In genomic region chrX:50537122-50537784, GRCm38 (mm10) we compare ENCODE assay signal across 8 mouse cellular contexts.
DNase-seq lines count a peak whose midpoint lies in the region; ATAC-seq and TF ChIP-seq lines count a peak whose summit lies in the region.

No protein-coding gene starts in this region.

- H3K4me3 ChIP-seq in ES-E14 (ENCODE audit: insufficient read depth in 1 of 2, low read depth in 1 of 2, low read length in 2 of 2, poor library complexity in 1 of 2, severe bottlenecking in 1 of 2) = peak overlapping the region; percentile 43 to 57
- peak overlapping the region; percentile 67 for H3K4me3 ChIP-seq in brown adipose tissue, adult 24 weeks (ENCODE audit: insufficient read depth, low read depth, low read length)
- H3K4me3 ChIP-seq in heart, embryonic 16.5 days (ENCODE audit: low read length) = peak overlapping the region; percentile 51
- H3K4me3 ChIP-seq in liver, embryonic 16.5 days (ENCODE audit: low read depth, low read length) = peak overlapping the region; percentile 50
- peak overlapping the region; percentile 33 for H3K4me3 ChIP-seq in neural tube, embryonic 14.5 days (ENCODE audit: low read depth, low read length)

- no peaks in the 10 kb centered on the region for H3K27me3 ChIP-seq in heart, embryonic 16.5 days (ENCODE audit: control insufficient read depth, insufficient read depth, low read length)
- H3K27me3 ChIP-seq in liver, embryonic 16.5 days (ENCODE audit: control insufficient read depth, insufficient read depth, low read depth, low read length) = no peaks in the 10 kb centered on the region
- H3K27me3 ChIP-seq in neural tube, embryonic 14.5 days (ENCODE audit: control insufficient read depth, insufficient read depth, low read length) = no peaks in the 10 kb centered on the region

- no peak for ATAC-seq in heart, embryonic 16.5 days (replicated peaks; ENCODE audit: extremely low read depth, insufficient read depth, low FRiP score)
- ATAC-seq in liver, embryonic 16.5 days (ENCODE audit: low read depth) = no peak
- peak; percentile 61 for ATAC-seq in neural tube, embryonic 14.5 days (ENCODE audit: low read depth)

- H3K9ac ChIP-seq in ES-E14 (ENCODE audit: insufficient read depth, low read depth, low read length, poor library complexity, severe bottlenecking) = peak overlapping the region; percentile 24; the same call in 1 of the 2 replicates
- H3K9ac ChIP-seq in heart, embryonic 16.5 days (ENCODE audit: low read length) = peak overlapping the region; percentile 49; the same call in 1 of the 2 replicates
- no peak overlapping the region for H3K9ac ChIP-seq in liver, embryonic 16.5 days (ENCODE audit: low read depth, low read length)
- H3K9ac ChIP-seq in neural tube, embryonic 14.5 days (replicated peaks; ENCODE audit: low read depth, low read length) = 0 out of 2 replicates have a peak overlapping the region, but pooled peaks have one; percentile 21

- H3K9me3 ChIP-seq in ES-E14 (ENCODE audit: control insufficient read depth, insufficient read depth, low read depth, low read length) = no peaks in the 10 kb centered on the region
- H3K9me3 ChIP-seq in heart, embryonic 16.5 days (replicated peaks; ENCODE audit: control insufficient read depth, low read length) = no peaks in the 10 kb centered on the region
- no peaks in the 10 kb centered on the region for H3K9me3 ChIP-seq in liver, embryonic 16.5 days (replicated peaks; ENCODE audit: control insufficient read depth, low read length)
- H3K9me3 ChIP-seq in neural tube, embryonic 14.5 days (ENCODE audit: control insufficient read depth, low read length) = no peaks in the 10 kb centered on the region

- H3K4me1 ChIP-seq in ES-E14 (ENCODE audit: control insufficient read depth in 2 of 2, insufficient read depth in 2 of 2, low read length in 2 of 2, poor library complexity in 1 of 2) = no peaks in the 10 kb centered on the region
- H3K4me1 ChIP-seq in brown adipose tissue, adult 24 weeks (ENCODE audit: control insufficient read depth, insufficient read depth, insufficient read length, low read length) = no peaks in the 10 kb centered on the region
- H3K4me1 ChIP-seq in heart, embryonic 16.5 days (ENCODE audit: control insufficient read depth, insufficient read depth, low read length) = no peaks in the 10 kb centered on the region
- no peaks in the 10 kb centered on the region for H3K4me1 ChIP-seq in liver, embryonic 16.5 days (ENCODE audit: control insufficient read depth, low read depth, low read length)
- H3K4me1 ChIP-seq in neural tube, embryonic 14.5 days (ENCODE audit: control insufficient read depth, insufficient read depth, low read length) = no peaks in the 10 kb centered on the region

- no peaks in the 10 kb centered on the region for H3K36me3 ChIP-seq in ES-E14 (ENCODE audit: control insufficient read depth, insufficient read depth, low read length, poor library complexity, severe bottlenecking)
- no peaks in the 10 kb centered on the region for H3K36me3 ChIP-seq in heart, embryonic 16.5 days (ENCODE audit: control insufficient read depth, insufficient read depth)
- H3K36me3 ChIP-seq in liver, embryonic 16.5 days (ENCODE audit: control insufficient read depth, insufficient read depth) = no peaks in the 10 kb centered on the region
- H3K36me3 ChIP-seq in neural tube, embryonic 14.5 days (ENCODE audit: control insufficient read depth, insufficient read depth, low read length) = no peaks in the 10 kb centered on the region

- H3K4me2 ChIP-seq in heart, embryonic 16.5 days (ENCODE audit: low read depth, low read length) = peak overlapping the region; percentile 44
- peak overlapping the region; percentile 27; the same call in 1 of the 2 replicates for H3K4me2 ChIP-seq in liver, embryonic 16.5 days (ENCODE audit: low read depth, low read length)
- peak overlapping the region; percentile 18; the same call in 1 of the 2 replicates for H3K4me2 ChIP-seq in neural tube, embryonic 14.5 days (ENCODE audit: low read depth, low read length)

- in situ Hi-C loops in ES-E14 (cut with MboI; ENCODE audit: low sequenced_read_pairs in 2 of 2, unreplicated experiment in 2 of 2) = no loop called here

- DNase-seq in ES-E14 (ENCODE audit: low read depth, low spot score) = no peak
- DNase-seq in fibroblast of lung, adult 2 months (ENCODE audit: low read depth) = peak; percentile 64
- peak; percentile 81 for DNase-seq in kidney, postnatal 14 days
- DNase-seq in thymus, postnatal 25 days = peak; percentile 56

- H3K27ac ChIP-seq in ES-E14 (ENCODE audit: insufficient read depth, low read depth, low read length, poor library complexity, severe bottlenecking) = no peak overlapping the region
- no peak overlapping the region for H3K27ac ChIP-seq in brown adipose tissue, adult 24 weeks (replicated peaks; ENCODE audit: low read depth, low read length)
- no peak overlapping the region for H3K27ac ChIP-seq in heart, embryonic 16.5 days (ENCODE audit: low read length)
- H3K27ac ChIP-seq in liver, embryonic 16.5 days (ENCODE audit: low read length) = no peak overlapping the region
- H3K27ac ChIP-seq in neural tube, embryonic 14.5 days (ENCODE audit: low read depth, low read length) = no peak overlapping the region

- 47% methylated on average over 19 of the region's 19 CpGs for WGBS in heart, embryonic 16.5 days
- 52% methylated on average over 19 of the region's 19 CpGs for WGBS in liver, embryonic 16.5 days (ENCODE audit: insufficient replicate concordance)
- WGBS in neural tube, embryonic 14.5 days = 47% methylated on average over 19 of the region's 19 CpGs

TF ChIP-seq in ES-E14, 5 proteins besides CTCF, POLR2A, EP300 and RAD21:
- TF ChIP-seq CHD2 (IDR thresholded peaks at IDR 0.05; ENCODE audit: low read depth, low read length) = no peak
- TF ChIP-seq HCFC1 (IDR thresholded peaks at IDR 0.05; ENCODE audit: borderline replicate concordance, insufficient read depth, low read length) = no peak
- no peak for TF ChIP-seq MAFK (IDR thresholded peaks at IDR 0.05; ENCODE audit: insufficient read depth, low read depth, low read length)
- no peak for TF ChIP-seq ZC3H11A (IDR thresholded peaks at IDR 0.05; ENCODE audit: borderline replicate concordance, low read depth, low read length)
- no peak for TF ChIP-seq ZNF384 (IDR thresholded peaks at IDR 0.05; ENCODE audit: low read depth, low read length)
